Mouse (Mus musculus) myocyte (in vitro differentiated cells): ENCODE data around the gene Maz. TPM values are rescaled to one million over a fixed set of nuclear protein-coding genes. Genes with fewer than 3 reads are reported as not detected.

Source experiments
- H3K27me3 ChIP-seq: one replicate; pipeline ENCODE4 v1.6.1; 2011; ENCODE audit not compliant: control insufficient read depth, insufficient read depth, insufficient read length
- H3K36me3 ChIP-seq: one replicate; pipeline ENCODE4 v1.6.1; 2011; ENCODE audit not compliant: control insufficient read depth, insufficient read depth
- H3K4me2 ChIP-seq: one replicate; pipeline ENCODE4 v1.6.1; 2011; ENCODE audit warnings: low read depth, control low read depth
- H3K4me3 ChIP-seq: one replicate; pipeline ENCODE4 v1.5.1; 2011; ENCODE audit warnings: mild to moderate bottlenecking, control low read depth, moderate library complexity
- H3K79me2 ChIP-seq: one replicate; pipeline ENCODE4 v1.6.1; 2011; ENCODE audit not compliant: control insufficient read depth, insufficient read depth
- H3ac ChIP-seq: one replicate; pipeline ENCODE4 v1.6.1; 2011; ENCODE audit not compliant: control insufficient read depth, insufficient read length
- CEBPB ChIP-seq: IDR thresholded peaks from 2 replicates; pipeline ENCODE4 v1.6.1; 2011; ENCODE audit warnings: mild to moderate bottlenecking, moderate library complexity; ENCODE audit not compliant: poor library complexity, insufficient read depth, severe bottlenecking
- E2F4 ChIP-seq: IDR thresholded peaks from one replicate; pipeline ENCODE4 v1.6.1; 2011; ENCODE audit warnings: mild to moderate bottlenecking, control low read depth, moderate library complexity; ENCODE audit not compliant: insufficient read depth
- MAX ChIP-seq: IDR thresholded peaks from one replicate; pipeline ENCODE4 v1.6.1; 2011; ENCODE audit warnings: low read depth, mild to moderate bottlenecking, control low read depth
- MYOD1 ChIP-seq, 3 experiments: IDR thresholded peaks; one replicate each; pipeline ENCODE4 v1.6.1; 2011; ENCODE audit warnings: control low read depth in 2 of 3, low read depth in 2 of 3, mild to moderate bottlenecking in 2 of 3, moderate library complexity in 1 of 3; ENCODE audit not compliant: insufficient read length in 2 of 3, control insufficient read depth in 1 of 3
- MYOG ChIP-seq, 3 experiments: IDR thresholded peaks; one replicate each; pipeline ENCODE4 v1.6.1; 2011; ENCODE audit warnings: control low read depth in 2 of 3, low read depth in 2 of 3, mild to moderate bottlenecking in 2 of 3; ENCODE audit not compliant: insufficient read length in 2 of 3, control insufficient read depth in 1 of 3, insufficient read depth in 1 of 3
- POLR2A ChIP-seq: IDR thresholded peaks from one replicate; pipeline ENCODE4 v1.6.1; 2011; ENCODE audit warnings: low read depth, mild to moderate bottlenecking, control low read depth, moderate library complexity; ENCODE audit not compliant: insufficient read length
- POLR2AphosphoS2 ChIP-seq: IDR thresholded peaks from one replicate; pipeline ENCODE4 v1.6.1; 2011; ENCODE audit warnings: low read depth, control low read depth; ENCODE audit not compliant: insufficient read length
- REST ChIP-seq: IDR thresholded peaks from one replicate; pipeline ENCODE4 v1.6.1; 2011; ENCODE audit warnings: mild to moderate bottlenecking, control low read depth, moderate library complexity; ENCODE audit not compliant: insufficient read depth, insufficient read length
- SRF ChIP-seq: IDR thresholded peaks from one replicate; pipeline ENCODE4 v1.6.1; 2011; ENCODE audit warnings: low read depth; ENCODE audit not compliant: control insufficient read depth, insufficient read length
- TCF12 ChIP-seq: IDR thresholded peaks from one replicate; pipeline ENCODE4 v1.6.1; 2011; ENCODE audit warnings: mild to moderate bottlenecking, control low read depth; ENCODE audit not compliant: poor library complexity, insufficient read depth, severe bottlenecking
- TCF3 ChIP-seq: IDR thresholded peaks from one replicate; pipeline ENCODE4 v1.6.1; 2011; ENCODE audit warnings: low read depth, control low read depth; ENCODE audit not compliant: insufficient read length
- USF1 ChIP-seq: IDR thresholded peaks from one replicate; pipeline ENCODE4 v1.6.1; 2011; ENCODE audit warnings: low read depth, mild to moderate bottlenecking, control low read depth, moderate library complexity
- polyA plus RNA-seq: library from polyadenylated mRNA; unstranded; fragments of >200 nt; fragmentation: generic; extraction: Trizol; gene quantifications from one replicate; pipeline ENCODE4 v1.2.1, GENCODE M21; 2012; ENCODE audit warnings: missing spikeins

Gene Maz
- polyA plus RNA-seq, 1 experiment, result 115 TPM

DNA sequence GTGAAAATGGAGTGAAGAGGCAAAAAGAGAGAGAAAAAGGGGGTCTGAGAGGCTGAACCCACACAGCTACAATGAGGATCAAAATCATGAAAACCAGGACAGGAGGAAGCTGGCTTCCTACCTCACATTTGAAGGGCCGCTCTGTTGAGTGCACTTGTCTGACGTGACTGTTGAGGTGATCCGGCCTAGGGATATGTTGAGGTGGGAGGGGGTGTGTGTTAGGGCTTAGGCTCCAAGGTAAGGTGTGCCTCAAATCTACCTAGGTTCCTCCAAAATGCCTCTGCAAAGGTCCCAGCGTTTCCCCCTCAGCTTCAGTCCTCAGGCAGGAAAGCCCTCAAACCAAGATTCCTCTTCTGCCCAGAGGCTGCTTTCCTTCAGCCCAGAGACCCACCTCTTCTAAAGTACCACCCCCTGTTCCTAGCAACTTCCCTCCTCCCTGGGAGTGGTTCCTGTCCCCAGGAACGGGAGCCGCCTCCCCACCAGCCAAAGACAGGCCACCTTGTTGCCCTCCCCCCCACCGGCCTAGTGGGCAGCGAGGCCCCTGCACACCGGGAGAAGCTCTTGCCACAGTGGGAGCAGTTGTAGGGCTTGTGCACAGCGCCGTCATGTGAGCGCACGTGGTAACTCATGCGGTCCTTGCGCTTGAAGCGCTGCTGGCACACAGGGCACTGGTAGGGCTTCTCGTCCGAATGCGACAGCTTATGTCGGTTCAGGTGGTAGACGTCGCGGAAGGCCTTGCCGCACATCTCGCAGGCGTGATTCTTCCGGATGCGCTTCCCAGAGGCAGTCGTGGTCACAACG lies 1.9 kb downstream of the Maz start:
- H3K4me3 ChIP-seq, result peak overlapping the region; percentile 67
- H3K79me2 ChIP-seq, result peaks cover 20% of the 10 kb centered on the region
- H3K4me2 ChIP-seq, result peak overlapping the region; percentile 99
- H3K36me3 ChIP-seq, result peaks cover 19% of the 10 kb centered on the region
- H3ac ChIP-seq, result peak overlapping the region; percentile 88
- no peaks in the 10 kb centered on the region for H3K27me3 ChIP-seq
- TF ChIP-seq MYOG (IDR thresholded peaks at IDR 0.05; ENCODE audit: control insufficient read depth in 1 of 3, insufficient read depth in 1 of 3, insufficient read length in 2 of 3, low read depth in 2 of 3) (peak in 1 of 3 experiments; percentile 71), USF1 (peak; percentile 14), POLR2AphosphoS2 (peak; percentile 80), MYOD1 (IDR thresholded peaks at IDR 0.05; ENCODE audit: control insufficient read depth in 1 of 3, insufficient read length in 2 of 3, low read depth in 2 of 3) (peak in 2 of 3 experiments; percentile 35 to 52), CEBPB (no peak), MAX (peak; percentile 88), POLR2A (peak; percentile 78), REST (no peak)

DNA sequence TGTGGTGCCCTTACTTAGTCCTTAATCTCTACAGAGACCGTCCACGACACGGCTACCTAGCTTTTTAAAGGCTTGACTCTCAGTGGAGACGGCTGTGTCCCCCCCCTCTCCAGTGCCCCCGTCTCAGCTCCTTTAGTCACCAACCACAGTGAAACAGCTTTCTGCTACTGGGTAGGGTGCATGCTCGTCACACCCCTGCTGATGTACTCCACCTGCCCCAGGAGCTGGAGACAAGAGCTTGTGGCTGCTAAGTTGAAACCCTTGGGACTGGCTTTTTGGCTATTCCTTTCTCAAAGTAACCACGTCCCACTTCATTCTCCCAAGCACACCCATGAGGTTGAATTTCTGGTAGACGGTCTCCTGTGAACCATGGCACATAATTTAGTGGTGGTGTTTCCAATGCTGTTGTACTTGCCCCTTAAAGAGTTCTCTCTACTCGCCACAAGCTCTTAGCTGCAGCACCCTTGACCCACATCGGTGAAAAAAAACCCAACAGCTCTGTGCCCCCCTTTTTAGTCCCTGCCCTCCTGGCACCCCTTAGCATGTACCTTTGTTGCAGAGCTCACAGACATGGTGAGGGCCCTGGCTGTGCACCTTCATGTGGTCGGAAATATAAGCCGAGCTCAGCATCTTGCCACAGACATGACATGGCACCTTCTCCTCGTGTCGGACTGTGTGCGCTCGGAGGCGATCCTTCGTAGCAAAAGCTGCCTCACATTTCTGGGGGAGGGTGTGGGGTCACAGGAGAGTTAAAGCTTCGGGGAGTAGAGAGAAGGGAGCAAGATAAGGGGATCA lies 2.7 kb downstream of the Maz start:
- peaks cover 20% of the 10 kb centered on the region for H3K79me2 ChIP-seq
- TF ChIP-seq POLR2AphosphoS2 (peak; percentile 61), MYOD1 (IDR thresholded peaks at IDR 0.05; ENCODE audit: control insufficient read depth in 1 of 3, insufficient read length in 2 of 3, low read depth in 2 of 3) (no peak)
- peak overlapping the region; percentile 88 for H3ac ChIP-seq
- H3K4me2 ChIP-seq, result peak overlapping the region; percentile 99
- H3K4me3 ChIP-seq, result peak overlapping the region; percentile 67
- H3K36me3 ChIP-seq, result peaks cover 15% of the 10 kb centered on the region
- H3K27me3 ChIP-seq, result no peaks in the 10 kb centered on the region

DNA sequence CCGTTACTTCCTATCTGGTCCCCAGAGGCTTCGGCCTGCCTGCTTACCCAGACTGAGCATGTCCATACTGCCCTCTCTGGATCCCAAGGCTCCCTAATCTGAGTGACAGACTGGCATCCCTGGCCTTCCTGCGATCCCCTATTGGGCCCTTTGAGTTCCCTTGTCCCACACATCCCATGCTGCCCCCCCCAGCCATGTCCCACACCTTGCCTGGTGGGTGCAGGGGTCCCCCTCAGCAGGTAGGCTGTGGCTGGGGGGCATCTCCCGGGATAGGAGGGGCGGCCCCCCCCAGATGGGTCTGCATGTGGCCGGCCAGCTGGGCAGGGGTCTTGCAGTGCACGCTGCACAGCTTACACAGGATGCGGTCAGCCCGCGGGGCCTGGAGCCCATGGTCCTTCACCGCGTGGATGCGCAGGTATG lies 3.6 kb downstream of the Maz start:
- peaks cover 20% of the 10 kb centered on the region for H3K79me2 ChIP-seq

DNA sequence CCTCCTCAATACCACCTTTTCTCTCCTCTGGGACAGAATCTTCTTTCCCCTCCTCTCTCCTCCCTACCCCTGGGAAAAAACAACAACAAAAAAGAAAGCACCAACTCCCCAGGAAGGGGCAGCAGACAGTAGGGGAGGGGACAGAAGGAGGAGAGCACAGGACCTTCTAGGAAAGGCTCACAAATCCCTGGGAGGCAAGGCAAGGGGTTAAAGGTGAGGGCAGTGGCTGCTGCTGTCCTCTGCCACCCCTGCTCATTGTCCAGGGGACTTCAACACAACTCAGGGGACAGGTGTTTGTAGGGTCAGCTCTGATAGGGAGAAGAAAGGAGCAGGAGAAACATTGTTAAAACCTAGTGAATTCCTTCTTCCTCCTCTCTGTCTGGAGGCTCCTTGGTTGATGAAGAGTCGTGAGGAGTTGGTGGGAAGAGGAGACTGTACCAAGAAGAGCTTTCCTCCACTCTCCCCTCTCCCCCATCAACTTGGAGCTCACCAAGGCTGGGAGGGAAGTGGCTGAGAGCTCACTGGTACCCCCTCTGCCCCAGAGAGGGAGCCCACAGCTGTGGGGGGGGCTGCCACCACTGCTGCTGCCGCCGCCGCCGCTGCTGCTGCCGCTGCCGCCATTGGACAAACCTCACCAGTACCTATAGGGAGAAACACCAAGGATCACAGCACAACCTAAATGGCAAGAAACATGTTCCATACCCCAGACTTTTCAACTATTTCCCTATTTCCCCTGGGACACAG lies 4.1 kb downstream of the Maz start:
- no peaks in the 10 kb centered on the region for H3K27me3 ChIP-seq
- H3K4me3 ChIP-seq, result peak overlapping the region; percentile 67
- H3K36me3 ChIP-seq, result peaks cover 11% of the 10 kb centered on the region
- H3K79me2 ChIP-seq, result peaks cover 20% of the 10 kb centered on the region
- H3ac ChIP-seq, result no peak overlapping the region
- H3K4me2 ChIP-seq, result peak overlapping the region; percentile 12
- TF ChIP-seq MYOG (IDR thresholded peaks at IDR 0.05; ENCODE audit: control insufficient read depth in 1 of 3, insufficient read depth in 1 of 3, insufficient read length in 2 of 3, low read depth in 2 of 3), result no peak
- TF ChIP-seq REST, result no peak
- TF ChIP-seq POLR2A, result no peak
- TF ChIP-seq TCF12, result no peak
- TF ChIP-seq SRF, result no peak
- TF ChIP-seq USF1, result no peak
- no peak for TF ChIP-seq CEBPB
- no peak for TF ChIP-seq POLR2AphosphoS2
- TF ChIP-seq MYOD1 (IDR thresholded peaks at IDR 0.05; ENCODE audit: control insufficient read depth in 1 of 3, insufficient read length in 2 of 3, low read depth in 2 of 3), result no peak
- TF ChIP-seq MAX, result no peak
- TF ChIP-seq E2F4, result no peak
- TF ChIP-seq TCF3, result no peak

More for the DNA sequence above, 3.6 kb downstream of the Maz start:
- Histone ChIP-seq H3K4me3 (peak overlapping the region; percentile 67), H3K4me2 (peak overlapping the region; percentile 12), H3K36me3 (peaks cover 11% of the 10 kb centered on the region), H3ac (no peak overlapping the region), H3K27me3 (no peaks in the 10 kb centered on the region)
- TF ChIP-seq USF1 (no peak), REST (no peak), SRF (no peak), POLR2AphosphoS2 (peak; percentile 22), POLR2A (peak; percentile 33), CEBPB (no peak)
